Mouse (Mus musculus) forebrain, embryonic 12.5 days (tissue): Measurements from ENCODE around the gene Olfr1392. TPM values are rescaled to one million over a fixed set of nuclear protein-coding genes. Genes with fewer than 3 reads are reported as not detected.
"Not testable (repeated sequence)": the region's sequence is repeated elsewhere in the genome, so short reads cannot be mapped to it uniquely, and the experiment has no call there.

Experiments
- ATAC-seq: fragments of 200-750 bp; cut with Nextera tagmentation; 2 replicates; pipeline ENCODE4 v1.8.0; 2017; ENCODE audit warnings: moderate TSS enrichment; ENCODE audit not compliant: low FRiP score
- H3K27ac ChIP-seq: fragments of 300-500 bp; sonication (generic); 2 replicates; pipeline ENCODE4 v1.5.1; 2016; ENCODE audit warnings: mild to moderate bottlenecking
- H3K27me3 ChIP-seq: fragments of 300-500 bp; sonication (generic); 2 replicates; pipeline ENCODE4 v1.6.1; 2016; ENCODE audit warnings: mild to moderate bottlenecking
- H3K36me3 ChIP-seq: fragments of 300-500 bp; sonication (generic); replicated peaks from 2 replicates; pipeline ENCODE4 v1.6.1; 2016; ENCODE audit warnings: mild to moderate bottlenecking
- H3K4me1 ChIP-seq: fragments of 300-500 bp; sonication (generic); 2 replicates; pipeline ENCODE4 v1.6.1; 2016
- H3K4me2 ChIP-seq: fragments of 300-500 bp; sonication (generic); 2 replicates; pipeline ENCODE4 v1.6.1; 2016; ENCODE audit warnings: mild to moderate bottlenecking, moderate library complexity
- H3K4me3 ChIP-seq: fragments of 300-500 bp; sonication (generic); replicated peaks from 2 replicates; pipeline ENCODE4 v1.5.1; 2016; ENCODE audit warnings: mild to moderate bottlenecking
- H3K9ac ChIP-seq: fragments of 300-500 bp; sonication (generic); 2 replicates; pipeline ENCODE4 v1.6.1; 2016; ENCODE audit warnings: mild to moderate bottlenecking
- H3K9me3 ChIP-seq: fragments of 300-500 bp; sonication (generic); 2 replicates; pipeline ENCODE4 v1.6.1; 2016
- WGBS: fragments of 180-500 bp; shearing (Covaris S2); methylation state at CpG from one replicate; pipeline ENCODE4 v1.1.7; 2016; 5-methylcytosine and 5-hydroxymethylcytosine counted together
- polyA plus RNA-seq: library from polyadenylated mRNA; unstranded; fragments of >200 nt; fragmentation: Nextera tagmentation; extraction: Ambion mirVana; gene quantifications from 2 replicates; pipeline ENCODE4 v1.2.1, GENCODE M21; 2016

Gene Olfr1392
- not detected in 2 replicates for polyA plus RNA-seq

GRCm38 (mm10) chr11:49284982-49285381 lies at the start of gene Olfr1392:
Gene Olfr1392 (plus strand): TSS chr11:49285282.
- ATAC-seq, H3K4me1 ChIP-seq, H3K27ac ChIP-seq, H3K9me3 ChIP-seq, H3K36me3 ChIP-seq, H3K9ac ChIP-seq, H3K4me3 ChIP-seq, H3K4me2 ChIP-seq, H3K27me3 ChIP-seq: not testable (repeated sequence)
- WGBS: 70% methylated on average over 1 of the region's 1 CpGs

- Histone ChIP-seq H3K9ac (no peak overlapping the region), H3K36me3 (no peaks in the 10 kb centered on the region), H3K27ac (no peak overlapping the region), H3K9me3 (no peaks in the 10 kb centered on the region), H3K4me2 (no peak overlapping the region), H3K27me3 (no peaks in the 10 kb centered on the region), H3K4me1 (no peaks in the 10 kb centered on the region), H3K4me3 (no peak overlapping the region)
- WGBS: 74% methylated on average over 3 of the region's 3 CpGs
- ATAC-seq: no peak
Observed at GRCm38 (mm10) chr11:49235459-49236207, 49.4 kb upstream of the Olfr1392 start.

GRCm38 (mm10) chr11:49236891-49237290 lies 48.2 kb upstream of the Olfr1392 start:
- Histone ChIP-seq H3K36me3 (no peaks in the 10 kb centered on the region), H3K4me1 (no peaks in the 10 kb centered on the region), H3K27me3 (no peaks in the 10 kb centered on the region), H3K9me3 (no peaks in the 10 kb centered on the region), H3K9ac (no peak overlapping the region), H3K4me2 (no peak overlapping the region), H3K27ac (no peak overlapping the region), H3K4me3 (no peak overlapping the region)
- WGBS: 91% methylated on average over 1 of the region's 1 CpGs
- ATAC-seq: no peak

- Histone ChIP-seq H3K9me3 (no peaks in the 10 kb centered on the region), H3K27me3 (no peaks in the 10 kb centered on the region), H3K4me3 (no peak overlapping the region), H3K4me1 (no peaks in the 10 kb centered on the region), H3K27ac (no peak overlapping the region), H3K9ac (no peak overlapping the region), H3K4me2 (no peak overlapping the region), H3K36me3 (no peaks in the 10 kb centered on the region)
- ATAC-seq: no peak
- WGBS: 77% methylated on average over 2 of the region's 2 CpGs
Observed at GRCm38 (mm10) chr11:49237532-49237931, 47.5 kb upstream of the Olfr1392 start.

GRCm38 (mm10) chr11:49240310-49240709 lies 44.8 kb upstream of the Olfr1392 start:
- H3K9me3 ChIP-seq: no peaks in the 10 kb centered on the region
- no peak overlapping the region for H3K27ac ChIP-seq
- peaks cover 14% of the 10 kb centered on the region for H3K4me1 ChIP-seq
- no peak overlapping the region for H3K4me3 ChIP-seq
- H3K27me3 ChIP-seq: no peaks in the 10 kb centered on the region
- no peak overlapping the region for H3K4me2 ChIP-seq
- WGBS: 94% methylated on average over 1 of the region's 1 CpGs
- ATAC-seq: no peak
- no peaks in the 10 kb centered on the region for H3K36me3 ChIP-seq
- no peak overlapping the region for H3K9ac ChIP-seq

- no peak for ATAC-seq
Observed at GRCm38 (mm10) chr11:49240874-49241273, 44.2 kb upstream of the Olfr1392 start.

GRCm38 (mm10) chr11:49241471-49241870 lies 43.6 kb upstream of the Olfr1392 start:
- WGBS: 88% methylated on average over 1 of the region's 1 CpGs
- Histone ChIP-seq H3K4me2 (no peak overlapping the region), H3K4me1 (peaks cover 22% of the 10 kb centered on the region), H3K9me3 (no peaks in the 10 kb centered on the region), H3K4me3 (no peak overlapping the region), H3K27me3 (no peaks in the 10 kb centered on the region), H3K27ac (no peak overlapping the region), H3K36me3 (no peaks in the 10 kb centered on the region), H3K9ac (no peak overlapping the region)
- no peak for ATAC-seq

More at GRCm38 (mm10) chr11:49240874-49241273, 44.2 kb upstream of the Olfr1392 start:
- no peak overlapping the region for H3K27ac ChIP-seq
- H3K9me3 ChIP-seq: no peaks in the 10 kb centered on the region
- no peaks in the 10 kb centered on the region for H3K36me3 ChIP-seq
- H3K4me2 ChIP-seq: no peak overlapping the region
- H3K27me3 ChIP-seq: no peaks in the 10 kb centered on the region
- no peak overlapping the region for H3K4me3 ChIP-seq
- 83% methylated on average over 4 of the region's 4 CpGs for WGBS
- no peak overlapping the region for H3K9ac ChIP-seq
- H3K4me1 ChIP-seq: peaks cover 20% of the 10 kb centered on the region

GRCm38 (mm10) chr11:49242944-49243626 lies 42.0 kb upstream of the Olfr1392 start:
- 24% methylated on average over 11 of the region's 11 CpGs for WGBS
- H3K36me3 ChIP-seq: no peaks in the 10 kb centered on the region
- H3K4me1 ChIP-seq: peaks cover 22% of the 10 kb centered on the region
- peak overlapping the region; percentile 60 for H3K9ac ChIP-seq
- H3K27ac ChIP-seq: peak overlapping the region; percentile 93
- ATAC-seq: peak; percentile 6; the same call in 1 of the 2 replicates
- H3K9me3 ChIP-seq: no peaks in the 10 kb centered on the region
- H3K27me3 ChIP-seq: no peaks in the 10 kb centered on the region
- H3K4me2 ChIP-seq: peak overlapping the region; percentile 60
- peak overlapping the region; percentile 60 for H3K4me3 ChIP-seq

- peak; percentile 95 for ATAC-seq
- WGBS: under 1% methylated on average over 60 of the region's 60 CpGs
- no peaks in the 10 kb centered on the region for H3K36me3 ChIP-seq
Observed at GRCm38 (mm10) chr11:49243727-49244594, 41.1 kb upstream of the Olfr1392 start, which contains the start of gene Mgat1. Gene Mgat1 (plus strand): TSS chr11:49244191.

GRCm38 (mm10) chr11:49244595-49244930 lies 40.5 kb upstream of the Olfr1392 start:
- Histone ChIP-seq H3K9me3 (no peaks in the 10 kb centered on the region), H3K36me3 (no peaks in the 10 kb centered on the region), H3K4me1 (peaks cover 30% of the 10 kb centered on the region), H3K9ac (peak overlapping the region; percentile 60), H3K27me3 (no peaks in the 10 kb centered on the region), H3K27ac (peak overlapping the region; percentile 93), H3K4me2 (peak overlapping the region; percentile 60), H3K4me3 (peak overlapping the region; percentile 60)
- peak; percentile 1; the same call in 1 of the 2 replicates for ATAC-seq
- 0% methylated on average over 4 of the region's 4 CpGs for WGBS

More at GRCm38 (mm10) chr11:49243727-49244594, 41.1 kb upstream of the Olfr1392 start, which contains the start of gene Mgat1:
- Histone ChIP-seq H3K4me2 (peak within 1 kb of the TSS; percentile 60), H3K27ac (peak within 1 kb of the TSS; percentile 93), H3K9me3 (no peaks in the 10 kb centered on the region), H3K4me3 (peak within 1 kb of the TSS; percentile 60), H3K27me3 (no peaks in the 10 kb centered on the region), H3K4me1 (peaks cover 25% of the 10 kb centered on the region), H3K9ac (peak within 1 kb of the TSS; percentile 60)

- Histone ChIP-seq H3K9ac (no peak overlapping the region), H3K4me3 (no peak overlapping the region; the same call in 1 of the 2 replicates), H3K27ac (no peak overlapping the region), H3K27me3 (no peaks in the 10 kb centered on the region), H3K9me3 (no peaks in the 10 kb centered on the region), H3K4me1 (peaks cover 36% of the 10 kb centered on the region), H3K4me2 (peak overlapping the region; percentile 60), H3K36me3 (no peaks in the 10 kb centered on the region)
- 18% methylated on average over 7 of the region's 7 CpGs for WGBS
- ATAC-seq: no peak
Observed at GRCm38 (mm10) chr11:49245176-49245575, 39.9 kb upstream of the Olfr1392 start.
